Mouse (Mus musculus): ENCODE data around the gene Ddias.

DNA sequence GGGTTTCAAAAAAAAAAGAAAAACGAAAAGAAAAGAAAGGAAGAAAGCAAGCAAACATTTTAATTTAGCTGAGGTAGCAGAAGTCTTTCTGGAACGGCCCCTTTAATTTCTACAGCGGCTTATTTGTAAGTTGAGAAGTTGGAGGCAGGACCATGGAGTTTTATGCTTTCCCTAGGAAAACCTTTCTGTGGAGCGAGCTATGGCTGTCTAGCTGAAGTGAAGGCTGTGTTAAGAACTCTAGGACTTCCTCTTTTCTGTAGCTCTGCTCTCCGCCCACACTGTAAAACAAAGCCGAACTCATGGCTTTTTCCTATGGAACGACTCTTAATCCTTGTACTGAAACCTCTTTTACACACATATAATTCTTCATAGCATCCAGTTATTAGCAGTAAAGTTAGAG is 2.5 kb upstream of the Ddias start:
- TF ChIP-seq CTCF (IDR thresholded peaks at IDR 0.05; ENCODE audit: insufficient read depth, low read depth, low read length) = no peak
- no peak for TF ChIP-seq POLR2A (IDR thresholded peaks at IDR 0.05; ENCODE audit: insufficient read depth, low read depth, low read length)
